Mouse (Mus musculus) forebrain, embryonic 13.5 days (tissue): ENCODE data around the gene Rps6ka5. TPM values are rescaled to one million over a fixed set of nuclear protein-coding genes. Genes with fewer than 3 reads are reported as not detected.

ENCODE experiments used
- ATAC-seq: fragments of 200-750 bp; cut with Nextera tagmentation; 2 replicates; pipeline ENCODE4 v1.8.0; 2017
- H3K27ac ChIP-seq: fragments of 300-500 bp; sonication (generic); 2 replicates; pipeline ENCODE4 v1.5.1; 2015; ENCODE audit warnings: inconsistent platforms, mild to moderate bottlenecking, moderate library complexity
- H3K27me3 ChIP-seq: fragments of 300-500 bp; sonication (generic); 2 replicates; pipeline ENCODE4 v1.6.1; 2015; ENCODE audit warnings: mild to moderate bottlenecking, inconsistent platforms
- H3K36me3 ChIP-seq: fragments of 300-500 bp; sonication (generic); 2 replicates; pipeline ENCODE4 v1.6.1; 2015; ENCODE audit warnings: mild to moderate bottlenecking, inconsistent platforms; ENCODE audit not compliant: poor library complexity, severe bottlenecking
- H3K4me1 ChIP-seq: fragments of 300-500 bp; sonication (generic); 2 replicates; pipeline ENCODE4 v1.6.1; 2015; ENCODE audit warnings: inconsistent platforms
- H3K4me2 ChIP-seq: fragments of 300-500 bp; sonication (generic); 2 replicates; pipeline ENCODE4 v1.6.1; 2015; ENCODE audit warnings: inconsistent platforms, mild to moderate bottlenecking, moderate library complexity
- H3K4me3 ChIP-seq: fragments of 300-500 bp; sonication (generic); 2 replicates; pipeline ENCODE4 v1.5.1; 2015; ENCODE audit warnings: mild to moderate bottlenecking, inconsistent platforms
- H3K9ac ChIP-seq: fragments of 300-500 bp; sonication (generic); 2 replicates; pipeline ENCODE4 v1.6.1; 2015; ENCODE audit warnings: mild to moderate bottlenecking, inconsistent platforms
- H3K9me3 ChIP-seq: fragments of 300-500 bp; sonication (generic); replicated peaks from 2 replicates; pipeline ENCODE4 v1.6.1; 2016; ENCODE audit warnings: inconsistent platforms
- WGBS: fragments of 180-500 bp; shearing (Covaris S2); methylation state at CpG from one replicate; pipeline ENCODE4 v1.1.7; 2015; 5-methylcytosine and 5-hydroxymethylcytosine counted together
- polyA plus RNA-seq: library from polyadenylated mRNA; unstranded; fragments of >200 nt; fragmentation: Nextera tagmentation; extraction: Ambion mirVana; gene quantifications from 2 replicates; pipeline ENCODE4 v1.2.1, GENCODE M21; 2015

The Rps6ka5 gene
- polyA plus RNA-seq, 1 experiment from 2014 or later = 8.5 TPM

GRCm38 (mm10) chr12:100724182-100724581 is 2.6 kb downstream of the Rps6ka5 start:
- Histone ChIP-seq H3K4me2 (peak overlapping the region; percentile 86), H3K27ac (peak overlapping the region; percentile 96), H3K27me3 (no peaks in the 10 kb centered on the region), H3K36me3 (no peaks in the 10 kb centered on the region), H3K9ac (peak overlapping the region; percentile 80), H3K4me3 (peak overlapping the region; percentile 76), H3K4me1 (peaks cover 24% of the 10 kb centered on the region), H3K9me3 (no peaks in the 10 kb centered on the region)
- ATAC-seq = no peak; the same call in 1 of the 2 replicates
- WGBS = 2% methylated on average over 8 of the region's 8 CpGs

- Histone ChIP-seq H3K4me2 (no peak overlapping the region), H3K36me3 (no peaks in the 10 kb centered on the region), H3K9ac (no peak overlapping the region), H3K9me3 (no peaks in the 10 kb centered on the region), H3K27ac (no peak overlapping the region), H3K27me3 (no peaks in the 10 kb centered on the region), H3K4me3 (no peak overlapping the region), H3K4me1 (peaks cover 22% of the 10 kb centered on the region)
- no peak for ATAC-seq
- WGBS = 46% methylated on average over 3 of the region's 3 CpGs
These were observed 6.0 kb downstream of the Rps6ka5 start for GRCm38 (mm10) chr12:100720801-100721200.

- Histone ChIP-seq H3K27me3 (no peaks in the 10 kb centered on the region), H3K9ac (no peak overlapping the region), H3K9me3 (no peaks in the 10 kb centered on the region), H3K36me3 (no peaks in the 10 kb centered on the region), H3K4me3 (no peak overlapping the region), H3K4me1 (0 out of 2 replicates have a peak, but pooled peaks cover 3% of the 10 kb centered on the region), H3K27ac (no peak overlapping the region), H3K4me2 (no peak overlapping the region)
- ATAC-seq = no peak
These were observed 9.3 kb downstream of the Rps6ka5 start for GRCm38 (mm10) chr12:100717446-100717845.

GRCm38 (mm10) chr12:100716969-100717368 is 9.8 kb downstream of the Rps6ka5 start:
- H3K9ac ChIP-seq = no peak overlapping the region
- H3K9me3 ChIP-seq = no peaks in the 10 kb centered on the region
- H3K4me1 ChIP-seq = no peaks in the 10 kb centered on the region
- ATAC-seq = no peak
- no peak overlapping the region for H3K27ac ChIP-seq
- no peaks in the 10 kb centered on the region for H3K36me3 ChIP-seq
- WGBS = 89% methylated on average over 4 of the region's 4 CpGs
- H3K4me2 ChIP-seq = no peak overlapping the region
- H3K4me3 ChIP-seq = no peak overlapping the region
- no peaks in the 10 kb centered on the region for H3K27me3 ChIP-seq

GRCm38 (mm10) chr12:100711819-100712218 is 15.0 kb downstream of the Rps6ka5 start:
- Histone ChIP-seq H3K4me1 (no peaks in the 10 kb centered on the region), H3K4me2 (no peak overlapping the region), H3K9ac (no peak overlapping the region), H3K27me3 (no peaks in the 10 kb centered on the region), H3K9me3 (no peaks in the 10 kb centered on the region), H3K4me3 (no peak overlapping the region), H3K27ac (no peak overlapping the region), H3K36me3 (no peaks in the 10 kb centered on the region)
- no peak for ATAC-seq
- 81% methylated on average over 5 of the region's 5 CpGs for WGBS

- H3K27ac ChIP-seq = no peak overlapping the region
- H3K9me3 ChIP-seq = no peaks in the 10 kb centered on the region
- H3K4me3 ChIP-seq = no peak overlapping the region
- H3K4me2 ChIP-seq = no peak overlapping the region
- H3K36me3 ChIP-seq = no peaks in the 10 kb centered on the region
- H3K27me3 ChIP-seq = no peaks in the 10 kb centered on the region
- no peak overlapping the region for H3K9ac ChIP-seq
- ATAC-seq = no peak
- WGBS = 84% methylated on average over 10 of the region's 10 CpGs
- H3K4me1 ChIP-seq = no peaks in the 10 kb centered on the region
These were observed 15.6 kb downstream of the Rps6ka5 start for GRCm38 (mm10) chr12:100711116-100711691.

GRCm38 (mm10) chr12:100710432-100710831 is 16.4 kb downstream of the Rps6ka5 start:
- no peak overlapping the region for H3K27ac ChIP-seq
- H3K27me3 ChIP-seq = no peaks in the 10 kb centered on the region
- H3K9ac ChIP-seq = no peak overlapping the region
- H3K4me2 ChIP-seq = no peak overlapping the region
- WGBS = 51% methylated on average over 1 of the region's 1 CpGs
- no peak for ATAC-seq
- H3K36me3 ChIP-seq = no peaks in the 10 kb centered on the region
- no peaks in the 10 kb centered on the region for H3K9me3 ChIP-seq
- H3K4me1 ChIP-seq = no peaks in the 10 kb centered on the region
- no peak overlapping the region for H3K4me3 ChIP-seq

GRCm38 (mm10) chr12:100707312-100707711 is 19.5 kb downstream of the Rps6ka5 start:
- Histone ChIP-seq H3K4me1 (no peaks in the 10 kb centered on the region), H3K9me3 (no peaks in the 10 kb centered on the region), H3K9ac (no peak overlapping the region), H3K27me3 (no peaks in the 10 kb centered on the region), H3K36me3 (no peaks in the 10 kb centered on the region), H3K4me2 (no peak overlapping the region), H3K4me3 (no peak overlapping the region), H3K27ac (no peak overlapping the region)
- ATAC-seq = no peak
- WGBS = 92% methylated on average over 2 of the region's 2 CpGs

- no peaks in the 10 kb centered on the region for H3K9me3 ChIP-seq
- H3K9ac ChIP-seq = no peak overlapping the region
- H3K36me3 ChIP-seq = no peaks in the 10 kb centered on the region
- WGBS = 90% methylated on average over 5 of the region's 5 CpGs
- H3K27me3 ChIP-seq = no peaks in the 10 kb centered on the region
- no peaks in the 10 kb centered on the region for H3K4me1 ChIP-seq
- no peak overlapping the region for H3K4me2 ChIP-seq
- no peak for ATAC-seq
- H3K4me3 ChIP-seq = no peak overlapping the region
- no peak overlapping the region for H3K27ac ChIP-seq
These were observed 21.6 kb downstream of the Rps6ka5 start for GRCm38 (mm10) chr12:100705057-100705722.

GRCm38 (mm10) chr12:100698019-100698418 is 28.8 kb downstream of the Rps6ka5 start:
- ATAC-seq = no peak
- no peak overlapping the region for H3K4me3 ChIP-seq
- no peak overlapping the region for H3K9ac ChIP-seq
- WGBS = 98% methylated on average over 1 of the region's 1 CpGs
- H3K36me3 ChIP-seq = no peaks in the 10 kb centered on the region
- no peak overlapping the region for H3K4me2 ChIP-seq
- H3K9me3 ChIP-seq = no peaks in the 10 kb centered on the region
- H3K4me1 ChIP-seq = peaks cover 6% of the 10 kb centered on the region; the same call in 1 of the 2 replicates
- no peak overlapping the region for H3K27ac ChIP-seq
- H3K27me3 ChIP-seq = no peaks in the 10 kb centered on the region

GRCm38 (mm10) chr12:100696621-100697020 is 30.2 kb downstream of the Rps6ka5 start:
- H3K27ac ChIP-seq = no peak overlapping the region
- 13% methylated on average over 4 of the region's 4 CpGs for WGBS
- peaks cover 12% of the 10 kb centered on the region; the same call in 1 of the 2 replicates for H3K4me1 ChIP-seq
- H3K27me3 ChIP-seq = no peaks in the 10 kb centered on the region
- no peak overlapping the region for H3K9ac ChIP-seq
- H3K4me3 ChIP-seq = no peak overlapping the region
- ATAC-seq = peak; percentile 71; the same call in 1 of the 2 replicates
- H3K9me3 ChIP-seq = no peaks in the 10 kb centered on the region
- H3K36me3 ChIP-seq = no peaks in the 10 kb centered on the region
- no peak overlapping the region for H3K4me2 ChIP-seq

- Histone ChIP-seq H3K27me3 (no peaks in the 10 kb centered on the region), H3K36me3 (no peaks in the 10 kb centered on the region), H3K4me3 (no peak overlapping the region), H3K27ac (no peak overlapping the region), H3K4me1 (peaks cover 12% of the 10 kb centered on the region; the same call in 1 of the 2 replicates), H3K4me2 (no peak overlapping the region), H3K9ac (no peak overlapping the region), H3K9me3 (no peaks in the 10 kb centered on the region)
- WGBS = 72% methylated on average over 3 of the region's 3 CpGs
- no peak for ATAC-seq
These were observed 31.5 kb downstream of the Rps6ka5 start for GRCm38 (mm10) chr12:100695252-100695651.
